Mouse (Mus musculus) kidney, postnatal 14 days (tissue): ENCODE measurements around the gene Fxyd7.

Experiments
- DNase-seq: peaks from one replicate; pipeline ENCODE4 v3.0.0; 2022; ENCODE audit warnings: mixed read lengths

Fxyd7 gene

GRCm38 (mm10) chr7:30996491-30996890, 54.8 kb downstream of the Fxyd7 start:
- no peak for DNase-seq

GRCm38 (mm10) chr7:30993986-30994385, 57.3 kb downstream of the Fxyd7 start:
- DNase-seq, result no peak
